Mouse (Mus musculus): ENCODE measurements around the gene Limd1. TPM values are rescaled to one million over a fixed set of nuclear protein-coding genes. Genes with fewer than 3 reads are reported as not detected.

Limd1 gene
- total and polyA plus RNA-seq, 3 experiments: 32.6 to 37.5 TPM; not detected in 1

DNA sequence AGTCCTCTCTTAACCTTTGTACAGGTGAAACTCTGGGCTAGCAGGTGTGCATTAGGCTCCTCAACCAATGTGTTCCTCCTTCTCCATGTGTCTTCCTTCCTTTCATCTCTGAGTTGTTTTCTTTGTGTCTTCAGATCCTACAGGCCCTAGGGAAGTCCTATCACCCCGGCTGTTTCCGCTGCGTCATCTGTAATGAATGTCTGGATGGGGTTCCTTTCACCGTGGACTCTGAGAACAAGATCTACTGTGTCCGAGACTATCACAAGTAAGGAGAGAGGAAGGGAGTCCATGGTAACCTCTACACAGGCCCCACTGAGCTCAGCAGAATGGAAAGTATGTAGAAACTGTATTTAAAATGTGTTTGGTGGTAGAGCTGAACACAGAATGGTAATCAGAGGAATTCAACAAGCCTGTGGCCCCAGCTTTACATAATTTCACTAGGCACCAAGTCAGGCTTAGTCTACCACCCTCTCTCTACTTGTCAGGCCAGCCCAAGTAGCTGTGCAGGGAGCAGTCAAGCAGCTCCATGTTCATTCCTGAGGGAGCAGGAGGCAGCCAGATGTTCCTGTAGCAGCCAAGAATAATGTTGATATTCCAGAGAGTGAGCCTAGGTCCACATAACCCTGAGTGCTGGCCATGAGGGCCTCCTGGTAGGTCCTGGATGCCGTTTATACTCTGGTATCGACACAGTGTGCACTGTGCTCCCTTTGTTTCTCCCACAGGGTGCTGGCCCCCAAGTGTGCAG, 38.3 kb downstream of the Limd1 start:
- Histone ChIP-seq H3K9ac (ENCODE audit: control insufficient read depth, low read depth, low read length, poor library complexity, severe bottlenecking) (no peak overlapping the region), H3K9me3 (replicated peaks; ENCODE audit: insufficient read depth, low read length) (no peaks in the 10 kb centered on the region), H3K36me3 (ENCODE audit: control insufficient read depth in 1 of 2, insufficient read depth in 2 of 2, low read length in 2 of 2) (peaks cover 0 to 9% of the 10 kb centered on the region in 2 experiments; a peak in 2 of 4 replicates), H3K79me2 (ENCODE audit: control insufficient read depth, insufficient read depth, low read length, poor library complexity) (no peaks in the 10 kb centered on the region), H3K27me3 (ENCODE audit: control insufficient read depth in 1 of 2, insufficient read depth in 2 of 2, low read length in 2 of 2) (no peaks in the 10 kb centered on the region), H3K27ac (ENCODE audit: control insufficient read depth, low read depth, low read length) (no peak overlapping the region), H3K4me3 (ENCODE audit: control insufficient read depth in 1 of 2, insufficient read depth in 1 of 2, low read depth in 2 of 2, low read length in 2 of 2) (no peak overlapping the region), H3K4me1 (ENCODE audit: control insufficient read depth in 1 of 2, insufficient read depth in 2 of 2, low read length in 2 of 2) (no peaks in the 10 kb centered on the region)
- TF ChIP-seq TAL1 (IDR thresholded peaks at IDR 0.05; ENCODE audit: low read length) (no peak), MYB (IDR thresholded peaks at IDR 0.05; ENCODE audit: low read depth, low read length) (no peak), RCOR1 (IDR thresholded peaks at IDR 0.05; ENCODE audit: low read depth, low read length) (no peak), MAFK (IDR thresholded peaks at IDR 0.05; ENCODE audit: borderline replicate concordance, low read depth, low read length) (no peak), CHD2 (IDR thresholded peaks at IDR 0.05; ENCODE audit: low read length) (no peak), CTCF (IDR thresholded peaks at IDR 0.05 in 2 of 3, conservative IDR thresholded peaks at IDR 0.05 in 1 of 3; ENCODE audit: control insufficient read depth in 1 of 3, insufficient read depth in 1 of 3, low read depth in 2 of 3, low read length in 3 of 3, poor library complexity in 1 of 3, severe bottlenecking in 1 of 3) (no peak), MAZ (IDR thresholded peaks at IDR 0.05; ENCODE audit: low read depth, low read length) (no peak), JUND (IDR thresholded peaks at IDR 0.05; ENCODE audit: low read depth, low read length) (no peak), E2F4 (IDR thresholded peaks at IDR 0.05; ENCODE audit: borderline replicate concordance, low read depth, low read length) (no peak), ZKSCAN1 (IDR thresholded peaks at IDR 0.05; ENCODE audit: low read depth, low read length) (no peak), TBP (IDR thresholded peaks at IDR 0.05; ENCODE audit: low read depth, low read length) (no peak)
- no peak for DNase-seq (ENCODE audit: low read depth, low spot score)

DNA sequence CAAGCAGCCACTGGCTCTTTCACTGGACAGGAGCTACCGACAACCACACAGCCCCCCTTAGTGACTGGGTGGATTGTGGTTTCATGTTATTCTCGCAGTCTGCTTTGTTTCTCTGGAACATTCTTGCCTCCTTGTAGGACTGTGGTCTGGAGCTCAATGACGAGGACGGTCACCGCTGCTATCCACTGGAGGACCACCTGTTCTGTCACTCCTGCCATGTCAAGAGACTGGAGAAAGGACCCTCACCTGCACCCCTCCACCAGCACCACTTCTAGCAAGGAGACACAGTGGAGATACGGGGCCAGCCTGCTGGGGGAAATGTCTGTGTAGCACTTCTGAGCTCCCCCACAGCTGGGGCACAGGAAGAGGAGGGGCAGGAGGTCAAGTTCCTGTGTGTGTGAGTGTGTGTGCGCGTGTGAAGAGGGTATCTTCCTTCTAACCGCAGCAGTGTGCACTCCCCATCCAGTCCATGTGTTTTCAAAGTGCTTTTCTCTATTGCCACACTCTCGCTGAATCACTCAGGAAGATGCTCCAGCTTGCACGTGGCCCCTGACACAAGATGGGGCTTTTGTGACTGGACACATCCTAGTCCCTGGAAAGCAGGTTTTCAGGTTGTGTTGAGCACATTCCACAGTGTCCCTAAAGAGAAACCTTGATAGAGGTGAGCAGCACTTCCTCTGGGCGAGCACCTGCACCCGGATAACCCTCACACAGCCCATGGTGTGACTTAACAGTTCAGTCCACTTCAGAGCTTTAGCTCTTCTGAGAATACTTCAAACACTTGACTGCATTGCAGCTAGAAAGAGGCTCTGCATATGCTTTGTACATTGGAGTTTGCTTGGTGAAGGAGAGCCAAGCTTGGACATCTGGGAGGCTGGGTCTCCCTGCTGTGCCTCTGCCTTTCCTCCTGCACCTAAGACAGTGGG, 40.7 kb downstream of the Limd1 start:
- Histone ChIP-seq H3K36me3 (ENCODE audit: control insufficient read depth in 1 of 2, insufficient read depth in 2 of 2, low read length in 2 of 2) (peaks cover 0 to 3% of the 10 kb centered on the region in 2 experiments; a peak in 2 of 4 replicates), H3K9ac (ENCODE audit: control insufficient read depth, low read depth, low read length, poor library complexity, severe bottlenecking) (no peak overlapping the region), H3K79me2 (ENCODE audit: control insufficient read depth, insufficient read depth, low read length, poor library complexity) (no peaks in the 10 kb centered on the region), H3K4me3 (ENCODE audit: control insufficient read depth in 1 of 2, insufficient read depth in 1 of 2, low read depth in 2 of 2, low read length in 2 of 2) (no peak overlapping the region), H3K4me1 (ENCODE audit: control insufficient read depth in 1 of 2, insufficient read depth in 2 of 2, low read length in 2 of 2) (no peaks in the 10 kb centered on the region), H3K27ac (ENCODE audit: control insufficient read depth, low read depth, low read length) (no peak overlapping the region), H3K9me3 (replicated peaks; ENCODE audit: insufficient read depth, low read length) (no peaks in the 10 kb centered on the region), H3K27me3 (ENCODE audit: control insufficient read depth in 1 of 2, insufficient read depth in 2 of 2, low read length in 2 of 2) (no peaks in the 10 kb centered on the region)
- no peak for DNase-seq (ENCODE audit: low read depth, low spot score)
- no peak for TF ChIP-seq EP300 (IDR thresholded peaks at IDR 0.05; ENCODE audit: low read depth in 1 of 2, low read length in 2 of 2)
- TF ChIP-seq KAT2A (conservative IDR thresholded peaks at IDR 0.05; ENCODE audit: low read depth, low read length): no peak
- TF ChIP-seq E2F4 (IDR thresholded peaks at IDR 0.05; ENCODE audit: borderline replicate concordance, low read depth, low read length): no peak
- no peak for TF ChIP-seq POLR2AphosphoS5 (IDR thresholded peaks at IDR 0.05; ENCODE audit: borderline replicate concordance, low read depth, low read length)
- no peak for TF ChIP-seq ZKSCAN1 (IDR thresholded peaks at IDR 0.05; ENCODE audit: low read depth, low read length)
- TF ChIP-seq ETS1 (IDR thresholded peaks at IDR 0.05; ENCODE audit: low read depth, low read length): no peak
- TF ChIP-seq MXI1 (IDR thresholded peaks at IDR 0.05; ENCODE audit: low read depth, low read length): no peak
- no peak for TF ChIP-seq MAX (IDR thresholded peaks at IDR 0.05; ENCODE audit: low read length)
- no peak for TF ChIP-seq HCFC1 (IDR thresholded peaks at IDR 0.05; ENCODE audit: low read depth, low read length)
- TF ChIP-seq SMC3 (IDR thresholded peaks at IDR 0.05; ENCODE audit: low read depth, low read length): no peak
